Mouse (Mus musculus): Measurements from ENCODE around the gene Rhox4d. TPM values are rescaled to one million over a fixed set of nuclear protein-coding genes. Genes with fewer than 3 reads are reported as not detected.
"Not testable (repeated sequence)": the region's sequence is repeated elsewhere in the genome, so short reads cannot be mapped to it uniquely, and the experiment has no call there.

Rhox4d gene
- total RNA-seq (2017): not detected in 2 replicates

GRCm38 (mm10) chrX:37514059-37514458, at the start of gene Rhox4d:
Gene Rhox4d (plus strand): TSS chrX:37514359.
- not testable (repeated sequence) for ATAC-seq (ENCODE audit: extremely low read depth, insufficient number of reproducible peaks, low FRiP score, poor library complexity, severe bottlenecking)

- ATAC-seq (ENCODE audit: extremely low read depth, insufficient number of reproducible peaks, low FRiP score, poor library complexity, severe bottlenecking): not testable (repeated sequence)
These were observed 34.1 kb upstream of the Rhox4d start, which contains the start of gene Rhox4c for GRCm38 (mm10) chrX:37480037-37480436. Gene Rhox4c (plus strand): TSS chrX:37480337.

DNA sequence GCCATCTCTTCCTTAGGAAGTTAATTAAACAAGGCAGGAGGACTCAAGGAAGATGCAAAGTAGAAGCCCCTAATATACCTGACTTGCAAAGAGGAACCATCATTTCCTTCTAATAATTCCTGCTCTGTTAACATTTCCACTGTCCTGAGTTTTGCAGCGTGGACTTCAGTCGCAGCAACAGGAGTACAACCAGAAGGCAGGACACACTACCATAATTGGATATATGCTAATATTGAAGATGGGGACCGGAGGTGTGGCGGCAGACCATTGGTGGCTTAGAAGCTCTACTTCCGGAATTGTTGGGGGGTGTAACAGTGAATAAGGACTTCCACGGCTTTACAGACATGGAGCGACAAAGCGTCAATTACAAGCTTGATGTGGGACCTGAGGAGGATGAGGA, 16.0 kb downstream of the Rhox4d start, which contains the start of gene Rhox2e:
Gene Rhox2e (plus strand): TSS at position 301 of the 400 bp plus-strand sequence.
- not testable (repeated sequence) for ATAC-seq (ENCODE audit: extremely low read depth, insufficient number of reproducible peaks, low FRiP score, poor library complexity, severe bottlenecking)

DNA sequence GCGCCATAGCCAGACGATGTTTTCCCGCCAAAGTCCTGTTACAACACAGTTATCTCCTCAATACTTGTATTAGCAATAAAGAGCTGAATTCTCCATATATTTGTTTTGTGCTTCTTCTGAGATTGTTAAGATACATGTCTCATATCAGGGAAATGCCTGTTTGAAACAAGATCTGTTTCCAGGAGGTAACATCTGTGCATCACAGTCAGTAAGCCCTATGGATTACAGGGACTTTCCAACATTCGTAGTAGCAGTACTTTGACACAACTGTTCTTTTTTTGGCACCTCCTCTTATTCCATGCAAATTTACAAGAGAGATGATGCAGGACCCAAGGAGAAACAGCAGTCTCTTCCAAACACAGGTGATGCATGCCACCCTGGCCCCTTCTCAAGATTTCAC, 27.6 kb downstream of the Rhox4d start, which contains the start of gene Rhox3e:
Gene Rhox3e (plus strand): TSS at position 301 of the 400 bp plus-strand sequence.
- not testable (repeated sequence) for ATAC-seq (ENCODE audit: extremely low read depth, insufficient number of reproducible peaks, low FRiP score, poor library complexity, severe bottlenecking)

DNA sequence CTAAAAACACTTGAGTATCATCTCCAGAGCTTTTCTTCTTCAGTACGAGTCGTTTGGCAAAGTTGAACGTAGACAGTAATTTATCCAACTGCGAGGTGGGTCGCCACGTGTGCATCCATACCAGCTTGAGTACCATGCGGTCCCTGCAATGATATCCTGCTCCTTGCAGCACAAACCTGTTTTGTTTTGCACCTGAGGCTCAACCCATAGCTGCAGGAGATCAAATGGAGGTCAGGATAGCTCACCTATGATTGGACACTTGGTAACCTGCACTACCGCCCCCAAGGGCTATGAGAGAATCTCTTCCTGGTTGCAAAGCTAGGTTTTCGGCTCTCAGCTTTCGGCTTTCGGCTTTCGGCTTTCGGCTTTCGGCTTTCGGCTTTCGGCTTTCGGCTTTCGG, 43.0 kb downstream of the Rhox4d start, which contains the start of gene Rhox4e:
Gene Rhox4e (plus strand): TSS at position 301 of the 400 bp plus-strand sequence.
- not testable (repeated sequence) for ATAC-seq (ENCODE audit: extremely low read depth, insufficient number of reproducible peaks, low FRiP score, poor library complexity, severe bottlenecking)

Other genes starting within 250 kb of the Rhox4d start
- not detected in 2 replicates for gene Rhox4a, start 249.0 kb upstream of the Rhox4d start, total RNA-seq (2017)
- gene Rhox3a2, start 134.3 kb upstream of the Rhox4d start, total RNA-seq (2017): not detected in 2 replicates
- not detected in 2 replicates for gene Rhox4a2, start 123.5 kb upstream of the Rhox4d start, total RNA-seq (2017)
- not detected in 2 replicates for gene Rhox2b, start 102.3 kb upstream of the Rhox4d start, total RNA-seq (2017)
- gene Rhox4b, start 81.9 kb upstream of the Rhox4d start, total RNA-seq (2017): not detected in 2 replicates
- gene Rhox2c, start 60.7 kb upstream of the Rhox4d start, total RNA-seq (2017): not detected in 2 replicates
- gene Rhox3c, start 55.8 kb upstream of the Rhox4d start, total RNA-seq (2017): not detected in 2 replicates
- not detected in 2 replicates for gene Rhox4c, start 34.0 kb upstream of the Rhox4d start, total RNA-seq (2017)
- gene Rhox2d, start 20.9 kb upstream of the Rhox4d start, total RNA-seq (2017): not detected in 2 replicates
- gene Rhox2e, start 16.1 kb downstream of the Rhox4d start, total RNA-seq (2017): not detected in 2 replicates
- gene Rhox3e, start 27.7 kb downstream of the Rhox4d start, total RNA-seq (2017): not detected in 2 replicates
- gene Rhox4e, start 43.1 kb downstream of the Rhox4d start, total RNA-seq (2017): not detected in 2 replicates
- gene Rhox2f, start 57.0 kb downstream of the Rhox4d start, total RNA-seq (2017): not detected in 2 replicates
- gene Rhox3f, start 66.6 kb downstream of the Rhox4d start, total RNA-seq (2017): not detected in 2 replicates
- not detected in 2 replicates for gene Rhox4f, start 93.3 kb downstream of the Rhox4d start, total RNA-seq (2017)
- not detected in 2 replicates for gene Rhox3g, start 114.3 kb downstream of the Rhox4d start, total RNA-seq (2017)
- not detected in 2 replicates for gene Rhox2g, start 129.1 kb downstream of the Rhox4d start, total RNA-seq (2017)
- not detected in 2 replicates for gene Rhox4g, start 137.0 kb downstream of the Rhox4d start, total RNA-seq (2017)
- gene Rhox3h, start 154.4 kb downstream of the Rhox4d start, total RNA-seq (2017): not detected in 2 replicates
- not detected in 2 replicates for gene Rhox2h, start 158.9 kb downstream of the Rhox4d start, total RNA-seq (2017)